ENCODE assay signal across 24 mouse cellular contexts in genomic region chr13:26026386-26026785, GRCm38 (mm10).
DNase-seq lines count a peak whose midpoint lies in the region; ATAC-seq and TF ChIP-seq lines count a peak whose summit lies in the region.
"Had no signal": no experiment of that assay in that cellular context is flagged by ENCODE, and none has a peak within 500 bp of the region (broad histone marks: within the 10 kb centered on the region; RNA-seq: fewer than 3 reads in every experiment).

No protein-coding gene starts in this region.

- H3K4me2 ChIP-seq in embryonic facial prominence, embryonic 11.5 days (ENCODE audit: low read depth, low read length): no peak overlapping the region
- H3K4me2 ChIP-seq in lung, embryonic 14.5 days: no peak overlapping the region
- H3K4me2 ChIP-seq in lung, postnatal 0 days (replicated peaks; ENCODE audit: low read depth, low read length): no peak overlapping the region
- H3K4me2 ChIP-seq: heart, embryonic 15.5 days; hindbrain, embryonic 14.5 days; limb, embryonic 12.5 days; liver, embryonic 11.5 days; midbrain, embryonic 15.5 days; neural tube, embryonic 13.5 days had no signal

- H3K9ac ChIP-seq in embryonic facial prominence, embryonic 11.5 days (replicated peaks; ENCODE audit: low read length): no peak overlapping the region
- H3K9ac ChIP-seq in lung, embryonic 14.5 days: no peak overlapping the region
- H3K9ac ChIP-seq in lung, postnatal 0 days (replicated peaks; ENCODE audit: low read depth): no peak overlapping the region
- H3K9ac ChIP-seq: heart, embryonic 15.5 days; hindbrain, embryonic 14.5 days; limb, embryonic 12.5 days; liver, postnatal 0 days; midbrain, embryonic 15.5 days; neural tube, embryonic 13.5 days had no signal

- H3K27ac ChIP-seq in embryonic facial prominence, embryonic 11.5 days (replicated peaks; ENCODE audit: low read depth, low read length): no peak overlapping the region
- no peak overlapping the region for H3K27ac ChIP-seq in embryonic facial prominence, embryonic 10.5 days (replicated peaks)
- no peak overlapping the region for H3K27ac ChIP-seq in lung, embryonic 14.5 days (ENCODE audit: low read depth)
- H3K27ac ChIP-seq in lung, postnatal 0 days (ENCODE audit: low read length): no peak overlapping the region
- no peak overlapping the region for H3K27ac ChIP-seq in layer of hippocampus, adult 2 months
- H3K27ac ChIP-seq: heart, embryonic 15.5 days; hindbrain, embryonic 14.5 days; limb, embryonic 12.5 days; midbrain, embryonic 15.5 days; neural tube, embryonic 13.5 days; stomach, postnatal 0 days had no signal

- no peaks in the 10 kb centered on the region for H3K9me3 ChIP-seq in embryonic facial prominence, embryonic 11.5 days (replicated peaks; ENCODE audit: control insufficient read depth, low read length)
- H3K9me3 ChIP-seq in embryonic facial prominence, embryonic 10.5 days: no peaks in the 10 kb centered on the region
- H3K9me3 ChIP-seq in lung, embryonic 14.5 days (ENCODE audit: low read depth, low read length): no peaks in the 10 kb centered on the region
- H3K9me3 ChIP-seq in lung, postnatal 0 days (ENCODE audit: low read length): no peaks in the 10 kb centered on the region
- H3K9me3 ChIP-seq: heart, embryonic 15.5 days; limb, embryonic 12.5 days; midbrain, embryonic 15.5 days; neural tube, embryonic 13.5 days had no signal

- no peak for ATAC-seq in embryonic facial prominence, embryonic 11.5 days (replicated peaks; ENCODE audit: insufficient number of reproducible peaks, low FRiP score, low TSS enrichment, low read depth)
- ATAC-seq in lung, embryonic 14.5 days (ENCODE audit: insufficient read depth): no peak
- ATAC-seq in lung, postnatal 0 days: no peak
- ATAC-seq: inflammation-experienced regulatory T-cells, adult 6 months; liver, postnatal 0 days; midbrain, embryonic 15.5 days had no signal

- H3K36me3 ChIP-seq in embryonic facial prominence, embryonic 11.5 days (replicated peaks; ENCODE audit: control insufficient read depth, insufficient read depth, low read depth, low read length): no peaks in the 10 kb centered on the region
- H3K36me3 ChIP-seq in embryonic facial prominence, embryonic 10.5 days (replicated peaks): no peaks in the 10 kb centered on the region
- no peaks in the 10 kb centered on the region for H3K36me3 ChIP-seq in lung, embryonic 14.5 days (ENCODE audit: insufficient read depth)
- H3K36me3 ChIP-seq in lung, postnatal 0 days (ENCODE audit: insufficient read depth, low read length): no peaks in the 10 kb centered on the region
- H3K36me3 ChIP-seq: G1E; heart, embryonic 15.5 days; limb, embryonic 12.5 days; midbrain, embryonic 15.5 days; neural tube, embryonic 13.5 days had no signal

- H3K4me3 ChIP-seq in embryonic facial prominence, embryonic 11.5 days (ENCODE audit: low read depth, low read length): no peak overlapping the region
- H3K4me3 ChIP-seq in embryonic facial prominence, embryonic 10.5 days: no peak overlapping the region
- no peak overlapping the region for H3K4me3 ChIP-seq in lung, embryonic 14.5 days (ENCODE audit: low read depth, low read length)
- no peak overlapping the region for H3K4me3 ChIP-seq in lung, postnatal 0 days (ENCODE audit: low read depth, low read length)
- no peak overlapping the region for H3K4me3 ChIP-seq in layer of hippocampus, adult 2 months
- H3K4me3 ChIP-seq: heart, embryonic 15.5 days; limb, embryonic 12.5 days; midbrain, embryonic 15.5 days; neural tube, embryonic 13.5 days had no signal

- TF ChIP-seq EP300 in lung, postnatal 0 days (IDR thresholded peaks at IDR 0.05): no peak

- 62% methylated on average over 3 of the region's 3 CpGs for WGBS in embryonic facial prominence, embryonic 11.5 days
- 66% methylated on average over 3 of the region's 3 CpGs for WGBS in embryonic facial prominence, embryonic 10.5 days
- 25% methylated on average over 3 of the region's 3 CpGs for WGBS in lung, embryonic 14.5 days
- WGBS in lung, postnatal 0 days: 32% methylated on average over 3 of the region's 3 CpGs

- TF ChIP-seq CTCF in lung, embryonic 14.5 days (IDR thresholded peaks at IDR 0.05; ENCODE audit: low read depth): no peak
- TF ChIP-seq CTCF in lung, postnatal 0 days (IDR thresholded peaks at IDR 0.05): no peak
- TF ChIP-seq CTCF in layer of hippocampus, adult 2 months (conservative IDR thresholded peaks at IDR 0.05): no peak

- no peaks in the 10 kb centered on the region for H3K27me3 ChIP-seq in embryonic facial prominence, embryonic 11.5 days (ENCODE audit: control insufficient read depth, insufficient read depth, low read length)
- no peaks in the 10 kb centered on the region for H3K27me3 ChIP-seq in embryonic facial prominence, embryonic 10.5 days (replicated peaks; ENCODE audit: low read depth, poor library complexity, severe bottlenecking)
- H3K27me3 ChIP-seq in lung, embryonic 14.5 days (ENCODE audit: insufficient read depth, low read length): no peaks in the 10 kb centered on the region
- no peaks in the 10 kb centered on the region for H3K27me3 ChIP-seq in lung, postnatal 0 days (replicated peaks; ENCODE audit: insufficient read depth, low read length)
- H3K27me3 ChIP-seq: heart, embryonic 15.5 days; limb, embryonic 12.5 days; midbrain, embryonic 15.5 days; neural tube, embryonic 13.5 days had no signal

- H3K4me1 ChIP-seq in embryonic facial prominence, embryonic 11.5 days (ENCODE audit: control insufficient read depth, insufficient read depth, low read length): no peaks in the 10 kb centered on the region
- H3K4me1 ChIP-seq in embryonic facial prominence, embryonic 10.5 days: no peaks in the 10 kb centered on the region
- H3K4me1 ChIP-seq in lung, embryonic 14.5 days (ENCODE audit: insufficient read depth): no peaks in the 10 kb centered on the region
- no peaks in the 10 kb centered on the region for H3K4me1 ChIP-seq in lung, postnatal 0 days (ENCODE audit: insufficient read depth, low read depth, low read length)
- H3K4me1 ChIP-seq: heart, embryonic 15.5 days; limb, embryonic 12.5 days; midbrain, embryonic 15.5 days; neural tube, embryonic 13.5 days had no signal

- peak; percentile 9 for DNase-seq in embryonic facial prominence, embryonic 11.5 days (ENCODE audit: low spot score)
- no peak for DNase-seq in embryonic facial prominence, embryonic 10.5 days (ENCODE audit: low spot score)
- peak; percentile 27 for DNase-seq in lung, embryonic 14.5 days
- DNase-seq in lung, postnatal 0 days (ENCODE audit: low spot score): no peak
- peak; percentile 50 for DNase-seq in embryo, embryonic 10.5 days (ENCODE audit: low spot score)
- DNase-seq in retina, embryonic 14.5 days (ENCODE audit: low spot score): peak; percentile 20
- no peak for DNase-seq in layer of hippocampus, adult 2 months (ENCODE audit: low spot score in 2 of 2)
- no peak for DNase-seq in right cerebral cortex, postnatal 10 days (ENCODE audit: low spot score in 2 of 2)
- DNase-seq: cerebellum, adult 11 months; cerebellum, adult 9-11 months; heart, postnatal 4 days; layer of hippocampus, postnatal 36 days; liver, postnatal 0 days; lung, postnatal 4 days; right cerebral cortex, adult 18-20 months had no signal

Comparison
In these comparisons a context has a peak if more than half of its experiments do, and no peak if none do; other contexts are left out.
1. DNase-seq: peak in embryonic facial prominence, embryonic 11.5 days (single experiment), lung, embryonic 14.5 days (single experiment), embryo, embryonic 10.5 days (single experiment) and retina, embryonic 14.5 days (single experiment); none in embryonic facial prominence, embryonic 10.5 days (single experiment), lung, postnatal 0 days (single experiment), layer of hippocampus, adult 2 months (0 of 2) and right cerebral cortex, postnatal 10 days (0 of 2).